Mouse (Mus musculus) regulatory T cell (primary cell): ENCODE data around the gene Spata31.

Experiments used
- in situ Hi-C: fragments of 300-600 bp; cut with MboI, MseI; formaldehyde crosslinking; loops from one replicate; pipeline ENCODE4 v1.15.1; 2025; ENCODE audit warnings: high pct_unique_total_duplicates

Gene Spata31

DNA sequence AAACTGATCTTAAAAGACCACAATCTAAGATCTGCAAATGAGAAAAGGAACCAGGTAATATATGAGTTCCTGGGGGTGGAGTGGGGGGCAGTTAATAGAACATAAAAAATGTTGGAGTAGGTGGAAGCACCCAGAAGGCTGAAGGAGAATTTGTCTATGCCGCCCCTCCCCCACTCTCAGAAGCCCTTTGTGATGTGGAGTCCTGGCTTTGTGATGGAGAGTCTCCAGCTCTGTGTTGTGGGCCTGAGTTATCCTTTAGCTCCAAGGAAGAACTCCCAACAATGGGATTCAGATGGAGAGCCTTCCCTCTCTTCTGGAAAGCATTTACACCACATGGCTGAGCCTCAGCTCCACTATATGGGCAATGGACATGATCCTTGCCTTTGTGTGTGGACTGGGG lies at the start of gene Spata31:
Spata31 (plus strand) TSS at position 216 of the 400 bp plus-strand sequence.
- in situ Hi-C loops, result no loop called here

DNA sequence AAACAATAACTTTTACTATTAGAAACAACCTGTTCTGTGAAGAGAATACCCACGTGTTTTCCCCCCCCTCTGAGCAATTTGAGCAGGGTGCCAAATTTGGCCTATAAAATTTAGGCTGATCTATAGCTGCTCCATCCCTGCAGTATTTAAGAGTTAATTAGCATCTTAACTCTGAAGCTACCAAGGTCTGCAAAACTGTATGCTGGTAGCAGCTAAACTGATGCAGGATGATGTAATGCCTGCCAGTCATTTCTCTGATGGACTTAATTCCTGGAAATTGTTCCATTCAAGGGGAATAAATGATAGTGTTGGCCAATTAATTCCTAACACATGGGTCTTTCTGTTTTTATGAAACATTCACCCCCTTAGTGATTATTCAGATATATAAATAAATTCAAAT lies 14.1 kb upstream of the Spata31 start:
- in situ Hi-C loops, result no loop called here

DNA sequence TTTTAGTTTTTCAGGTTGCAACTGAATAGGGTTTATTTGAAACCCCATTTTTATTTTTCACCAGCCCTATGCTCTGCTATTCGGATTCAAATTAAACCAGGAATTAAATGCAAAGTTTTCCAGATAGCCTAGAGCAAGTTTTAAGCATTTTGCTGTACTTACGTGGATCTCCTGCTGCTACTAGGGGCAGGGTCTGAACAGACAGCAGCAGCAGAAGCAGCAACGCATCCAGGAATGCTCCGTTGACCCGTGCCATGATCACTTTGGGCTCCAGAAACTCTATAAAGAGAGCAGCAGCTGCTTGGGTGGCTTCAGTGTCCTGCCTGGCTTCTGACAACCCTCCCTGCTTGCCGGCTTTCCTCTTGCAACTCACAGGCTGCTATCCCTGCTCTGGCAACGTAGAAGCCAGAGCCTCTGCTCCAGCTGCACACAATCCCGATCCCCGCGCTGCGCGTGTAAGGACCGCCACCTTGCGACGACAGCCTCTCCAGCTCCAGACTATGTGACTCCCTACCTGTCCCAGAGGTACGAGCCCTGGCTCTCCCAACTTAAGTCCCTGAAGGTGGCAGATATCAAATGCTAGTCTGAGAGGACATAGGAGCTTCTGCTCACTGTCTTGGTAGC lies 13.5 kb upstream of the Spata31 start, which contains the start of gene Cntnap3:
Cntnap3 (minus strand) TSS at position 371 of the 624 bp plus-strand sequence.
- in situ Hi-C loops, result no loop called here
